13 mouse cellular contexts compared by ENCODE assay signal in genomic region chr2:119990881-119991280, GRCm38 (mm10).
"Had no signal": no experiment of that assay in that cellular context is flagged by ENCODE, and none has a peak within 500 bp of the region (broad histone marks: within the 10 kb centered on the region; RNA-seq: fewer than 3 reads in every experiment).

No protein-coding gene starts in this region.

- H3K9ac ChIP-seq: lung, embryonic 14.5 days; midbrain, embryonic 12.5 days; neural tube, embryonic 12.5 days had no signal

- DNase-seq: lung, adult 18-20 months; lung, embryonic 14.5 days; lung, postnatal 10 days; lung, postnatal 4 days; midbrain, embryonic 14.5 days; right cerebral cortex, postnatal 14 days; spleen, adult 18-20 months; thymus, adult 18-20 months; thymus, postnatal 14 days; thymus, postnatal 36 days had no signal

- H3K9me3 ChIP-seq: midbrain, embryonic 10.5 days; midbrain, embryonic 12.5 days; neural tube, embryonic 12.5 days had no signal

- H3K4me1 ChIP-seq: neural tube, embryonic 12.5 days had no signal

- H3K27me3 ChIP-seq: midbrain, embryonic 12.5 days; neural tube, embryonic 12.5 days had no signal

- H3K27ac ChIP-seq: midbrain, embryonic 10.5 days; midbrain, embryonic 12.5 days; neural tube, embryonic 12.5 days had no signal

- H3K4me3 ChIP-seq: midbrain, embryonic 10.5 days; midbrain, embryonic 12.5 days; neural tube, embryonic 12.5 days had no signal

- H3K4me2 ChIP-seq: lung, embryonic 14.5 days; midbrain, embryonic 12.5 days; neural tube, embryonic 12.5 days had no signal

- H3K36me3 ChIP-seq: midbrain, embryonic 10.5 days; midbrain, embryonic 12.5 days; neural tube, embryonic 12.5 days had no signal
